Mouse (Mus musculus) forebrain, embryonic 13.5 days (tissue): ENCODE data around the gene Ccl1. TPM values are rescaled to one million over a fixed set of nuclear protein-coding genes. Genes with fewer than 3 reads are reported as not detected.

ENCODE experiments used
- ATAC-seq: fragments of 200-750 bp; cut with Nextera tagmentation; 2 replicates; pipeline ENCODE4 v1.8.0; 2017
- H3K27ac ChIP-seq: fragments of 300-500 bp; sonication (generic); 2 replicates; pipeline ENCODE4 v1.5.1; 2015; ENCODE audit warnings: inconsistent platforms, mild to moderate bottlenecking, moderate library complexity
- H3K27me3 ChIP-seq: fragments of 300-500 bp; sonication (generic); 2 replicates; pipeline ENCODE4 v1.6.1; 2015; ENCODE audit warnings: mild to moderate bottlenecking, inconsistent platforms
- H3K36me3 ChIP-seq: fragments of 300-500 bp; sonication (generic); 2 replicates; pipeline ENCODE4 v1.6.1; 2015; ENCODE audit warnings: mild to moderate bottlenecking, inconsistent platforms; ENCODE audit not compliant: poor library complexity, severe bottlenecking
- H3K4me1 ChIP-seq: fragments of 300-500 bp; sonication (generic); 2 replicates; pipeline ENCODE4 v1.6.1; 2015; ENCODE audit warnings: inconsistent platforms
- H3K4me2 ChIP-seq: fragments of 300-500 bp; sonication (generic); 2 replicates; pipeline ENCODE4 v1.6.1; 2015; ENCODE audit warnings: inconsistent platforms, mild to moderate bottlenecking, moderate library complexity
- H3K4me3 ChIP-seq: fragments of 300-500 bp; sonication (generic); 2 replicates; pipeline ENCODE4 v1.5.1; 2015; ENCODE audit warnings: mild to moderate bottlenecking, inconsistent platforms
- H3K9ac ChIP-seq: fragments of 300-500 bp; sonication (generic); 2 replicates; pipeline ENCODE4 v1.6.1; 2015; ENCODE audit warnings: mild to moderate bottlenecking, inconsistent platforms
- H3K9me3 ChIP-seq: fragments of 300-500 bp; sonication (generic); replicated peaks from 2 replicates; pipeline ENCODE4 v1.6.1; 2016; ENCODE audit warnings: inconsistent platforms
- WGBS: fragments of 180-500 bp; shearing (Covaris S2); methylation state at CpG from one replicate; pipeline ENCODE4 v1.1.7; 2015; 5-methylcytosine and 5-hydroxymethylcytosine counted together
- polyA plus RNA-seq: library from polyadenylated mRNA; unstranded; fragments of >200 nt; fragmentation: Nextera tagmentation; extraction: Ambion mirVana; gene quantifications from 2 replicates; pipeline ENCODE4 v1.2.1, GENCODE M21; 2015

Ccl1 gene
- polyA plus RNA-seq, 1 experiment from 2014 or later: not detected

- Histone ChIP-seq H3K4me2 (no peak overlapping the region), H3K27me3 (peaks cover 3% of the 10 kb centered on the region; the same call in 1 of the 2 replicates), H3K27ac (no peak overlapping the region), H3K36me3 (no peaks in the 10 kb centered on the region), H3K4me1 (no peaks in the 10 kb centered on the region), H3K4me3 (no peak overlapping the region), H3K9me3 (no peaks in the 10 kb centered on the region), H3K9ac (no peak overlapping the region)
- no peak for ATAC-seq
- 83% methylated on average over 2 of the region's 2 CpGs for WGBS
Measured at GRCm38 (mm10) chr11:82173491-82173890, 132.0 kb downstream of the Ccl1 start.

- H3K9ac ChIP-seq: no peak overlapping the region
- no peak overlapping the region for H3K4me2 ChIP-seq
- H3K27me3 ChIP-seq: no peaks in the 10 kb centered on the region
- H3K4me1 ChIP-seq: no peaks in the 10 kb centered on the region
- no peak overlapping the region for H3K4me3 ChIP-seq
- H3K27ac ChIP-seq: no peak overlapping the region
- 78% methylated on average over 7 of the region's 7 CpGs for WGBS
- H3K36me3 ChIP-seq: no peaks in the 10 kb centered on the region
- H3K9me3 ChIP-seq: no peaks in the 10 kb centered on the region
- no peak for ATAC-seq
Measured at GRCm38 (mm10) chr11:82171316-82172071, 134.0 kb downstream of the Ccl1 start.

- no peak overlapping the region for H3K4me3 ChIP-seq
- ATAC-seq: no peak
- WGBS: 91% methylated on average over 4 of the region's 4 CpGs
- no peak overlapping the region for H3K9ac ChIP-seq
- H3K9me3 ChIP-seq: no peaks in the 10 kb centered on the region
- no peaks in the 10 kb centered on the region for H3K36me3 ChIP-seq
- no peaks in the 10 kb centered on the region for H3K27me3 ChIP-seq
- no peak overlapping the region for H3K27ac ChIP-seq
- no peaks in the 10 kb centered on the region for H3K4me1 ChIP-seq
- H3K4me2 ChIP-seq: no peak overlapping the region
Measured at GRCm38 (mm10) chr11:82169456-82169855, 136.0 kb downstream of the Ccl1 start.

- Histone ChIP-seq H3K4me2 (no peak overlapping the region), H3K4me1 (no peaks in the 10 kb centered on the region), H3K27me3 (no peaks in the 10 kb centered on the region), H3K36me3 (no peaks in the 10 kb centered on the region), H3K9ac (no peak overlapping the region), H3K27ac (no peak overlapping the region), H3K4me3 (no peak overlapping the region), H3K9me3 (no peaks in the 10 kb centered on the region)
- WGBS: 97% methylated on average over 2 of the region's 2 CpGs
- no peak for ATAC-seq
Measured at GRCm38 (mm10) chr11:82168308-82168707, 137.2 kb downstream of the Ccl1 start.

GRCm38 (mm10) chr11:82163285-82163684 lies 142.2 kb downstream of the Ccl1 start:
- H3K4me2 ChIP-seq: no peak overlapping the region
- no peaks in the 10 kb centered on the region for H3K9me3 ChIP-seq
- no peaks in the 10 kb centered on the region for H3K36me3 ChIP-seq
- no peak overlapping the region for H3K9ac ChIP-seq
- no peak for ATAC-seq
- no peaks in the 10 kb centered on the region for H3K27me3 ChIP-seq
- no peak overlapping the region for H3K4me3 ChIP-seq
- 70% methylated on average over 8 of the region's 8 CpGs for WGBS
- no peaks in the 10 kb centered on the region for H3K4me1 ChIP-seq
- no peak overlapping the region for H3K27ac ChIP-seq

- no peak overlapping the region for H3K9ac ChIP-seq
- no peaks in the 10 kb centered on the region for H3K36me3 ChIP-seq
- no peaks in the 10 kb centered on the region for H3K27me3 ChIP-seq
- H3K9me3 ChIP-seq: no peaks in the 10 kb centered on the region
- no peak overlapping the region for H3K4me3 ChIP-seq
- WGBS: 93% methylated on average over 2 of the region's 2 CpGs
- H3K4me1 ChIP-seq: no peaks in the 10 kb centered on the region
- no peak overlapping the region for H3K27ac ChIP-seq
- no peak for ATAC-seq
- H3K4me2 ChIP-seq: no peak overlapping the region
Measured at GRCm38 (mm10) chr11:82159126-82159525, 146.4 kb downstream of the Ccl1 start.

GRCm38 (mm10) chr11:82139492-82140094 lies 165.9 kb downstream of the Ccl1 start:
- Histone ChIP-seq H3K9ac (no peak overlapping the region), H3K36me3 (no peaks in the 10 kb centered on the region), H3K4me3 (no peak overlapping the region), H3K4me1 (no peaks in the 10 kb centered on the region), H3K4me2 (no peak overlapping the region), H3K9me3 (no peaks in the 10 kb centered on the region), H3K27me3 (no peaks in the 10 kb centered on the region), H3K27ac (no peak overlapping the region)
- no peak for ATAC-seq
- 78% methylated on average over 7 of the region's 7 CpGs for WGBS

- Histone ChIP-seq H3K4me1 (no peaks in the 10 kb centered on the region), H3K4me2 (no peak overlapping the region), H3K9me3 (no peaks in the 10 kb centered on the region), H3K36me3 (no peaks in the 10 kb centered on the region), H3K9ac (no peak overlapping the region), H3K27ac (no peak overlapping the region), H3K4me3 (no peak overlapping the region), H3K27me3 (no peaks in the 10 kb centered on the region)
- WGBS: 93% methylated on average over 2 of the region's 2 CpGs
- ATAC-seq: no peak
Measured at GRCm38 (mm10) chr11:82136196-82136595, 169.3 kb downstream of the Ccl1 start.

- H3K36me3 ChIP-seq: no peaks in the 10 kb centered on the region
- 83% methylated on average over 1 of the region's 1 CpGs for WGBS
- no peak overlapping the region for H3K9ac ChIP-seq
- no peak overlapping the region for H3K27ac ChIP-seq
- H3K4me2 ChIP-seq: no peak overlapping the region
- no peak for ATAC-seq
- H3K4me1 ChIP-seq: no peaks in the 10 kb centered on the region
- no peaks in the 10 kb centered on the region for H3K27me3 ChIP-seq
- H3K4me3 ChIP-seq: no peak overlapping the region
- H3K9me3 ChIP-seq: no peaks in the 10 kb centered on the region
Measured at GRCm38 (mm10) chr11:82132977-82133376, 172.5 kb downstream of the Ccl1 start.

Other genes with a start within 250 kb of the Ccl1 start
- not detected in 2 replicates for gene Ccl11, start 247.9 kb downstream of the Ccl1 start, polyA plus RNA-seq
- gene Ccl12, start 203.8 kb downstream of the Ccl1 start, polyA plus RNA-seq: 0.37 and 0.57 TPM in 2 replicates
- not detected in 2 replicates for gene Ccl8, start 190.5 kb downstream of the Ccl1 start, polyA plus RNA-seq
- 0.36 and 0.67 TPM in 2 replicates for gene Tmem132e, start 83.2 kb upstream of the Ccl1 start, polyA plus RNA-seq